Mouse (Mus musculus): ENCODE measurements around the gene Clcnkb. TPM values are rescaled to one million over a fixed set of nuclear protein-coding genes. Genes with fewer than 3 reads are reported as not detected.

Gene Clcnkb
- polyA plus RNA-seq, 1 experiment from 2014 or later = not detected

DNA sequence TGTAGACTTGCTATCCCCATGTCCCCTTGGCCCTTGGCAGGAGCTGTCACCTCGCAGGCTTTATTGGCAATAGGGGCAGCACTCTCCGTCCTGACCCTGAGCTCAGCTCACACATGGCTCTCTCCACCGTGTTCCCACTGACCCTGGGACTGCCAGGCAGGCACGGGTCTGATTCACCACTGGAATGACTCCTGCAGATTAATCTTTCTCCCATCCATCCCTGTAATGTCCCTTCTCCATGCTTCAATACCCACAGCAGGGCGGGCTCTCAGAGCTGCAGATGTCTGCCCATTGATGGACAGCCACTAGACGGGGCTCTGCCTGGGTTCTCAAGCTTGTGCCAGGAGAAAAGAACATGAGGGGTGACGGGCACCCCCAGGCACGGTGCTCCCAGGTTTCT is 50.7 kb downstream of the Clcnkb start:
- no peak overlapping the region for H3K27ac ChIP-seq (replicated peaks)
- WGBS = 58% methylated on average over 8 of the region's 8 CpGs
- H3K4me3 ChIP-seq = no peak overlapping the region
- no peaks in the 10 kb centered on the region for H3K9me3 ChIP-seq
- peaks cover 13% of the 10 kb centered on the region for H3K4me1 ChIP-seq (replicated peaks)
- ATAC-seq (ENCODE audit: low FRiP score, low read depth) = no peak
- H3K9ac ChIP-seq = no peak overlapping the region
- no peaks in the 10 kb centered on the region for H3K36me3 ChIP-seq
- H3K4me2 ChIP-seq = no peak overlapping the region
- H3K27me3 ChIP-seq = peaks cover 29% of the 10 kb centered on the region

DNA sequence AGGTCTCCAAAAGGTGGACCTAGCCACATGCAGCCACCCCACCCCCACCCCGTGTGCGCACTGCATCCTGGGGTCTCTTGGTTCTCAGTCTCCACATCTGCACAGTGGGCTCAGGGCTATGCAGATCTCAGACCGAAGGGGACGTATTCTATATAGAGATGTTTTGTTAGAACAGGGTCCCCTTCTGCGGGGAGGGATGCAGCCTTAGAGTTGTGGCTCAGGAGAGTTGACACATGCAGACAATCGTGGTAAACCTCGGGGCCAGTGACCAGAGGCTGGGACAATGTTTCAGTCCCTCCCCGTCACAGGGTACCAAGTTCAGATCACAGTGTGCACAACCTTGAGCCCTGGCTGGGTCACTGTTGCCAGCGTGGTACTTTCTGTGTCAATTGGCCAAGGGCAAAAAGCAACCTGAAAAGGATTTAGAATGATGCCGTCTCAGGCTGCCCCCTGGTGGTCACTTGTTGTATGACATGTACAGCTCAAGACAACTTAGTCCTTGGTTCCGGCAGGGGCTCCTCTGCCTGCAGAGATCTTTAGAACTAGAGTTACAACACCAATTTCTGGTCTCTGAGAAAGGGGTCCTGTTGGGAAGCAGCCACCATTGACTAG is 52.8 kb downstream of the Clcnkb start:
- no peak overlapping the region for H3K4me2 ChIP-seq
- ATAC-seq (ENCODE audit: low FRiP score, low read depth) = no peak
- H3K4me3 ChIP-seq = no peak overlapping the region
- no peaks in the 10 kb centered on the region for H3K9me3 ChIP-seq
- WGBS = 28% methylated on average over 11 of the region's 11 CpGs
- H3K9ac ChIP-seq = no peak overlapping the region
- no peaks in the 10 kb centered on the region for H3K36me3 ChIP-seq
- peaks cover 5% of the 10 kb centered on the region; the same call in 1 of the 2 replicates for H3K4me1 ChIP-seq (replicated peaks)
- peaks cover 29% of the 10 kb centered on the region for H3K27me3 ChIP-seq
- H3K27ac ChIP-seq (replicated peaks) = no peak overlapping the region

DNA sequence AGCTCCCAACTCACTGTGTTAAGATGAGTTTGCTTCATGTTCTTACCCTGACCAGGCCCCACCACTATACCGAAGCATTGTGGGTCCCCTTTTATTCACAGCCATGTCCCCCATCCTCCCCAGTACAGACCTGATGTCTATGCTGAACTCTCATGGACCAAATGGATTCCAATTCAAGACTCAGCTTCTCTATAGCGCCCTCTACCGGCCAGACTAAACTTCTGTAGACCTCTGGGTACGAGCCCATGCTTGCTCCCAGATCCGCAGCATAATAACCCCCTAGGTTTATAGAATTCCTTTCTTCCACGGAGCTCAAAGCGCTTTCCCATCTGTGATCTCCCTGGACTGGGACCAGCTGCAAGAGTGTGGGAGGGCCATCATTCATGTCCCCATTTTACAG is 55.0 kb downstream of the Clcnkb start:
- Histone ChIP-seq H3K4me3 (no peak overlapping the region), H3K9ac (no peak overlapping the region), H3K27me3 (peaks cover 14% of the 10 kb centered on the region), H3K27ac (replicated peaks) (no peak overlapping the region), H3K9me3 (no peaks in the 10 kb centered on the region), H3K4me1 (replicated peaks) (no peaks in the 10 kb centered on the region), H3K4me2 (no peak overlapping the region), H3K36me3 (no peaks in the 10 kb centered on the region)
- ATAC-seq (ENCODE audit: low FRiP score, low read depth) = no peak
- WGBS = 37% methylated on average over 7 of the region's 7 CpGs

DNA sequence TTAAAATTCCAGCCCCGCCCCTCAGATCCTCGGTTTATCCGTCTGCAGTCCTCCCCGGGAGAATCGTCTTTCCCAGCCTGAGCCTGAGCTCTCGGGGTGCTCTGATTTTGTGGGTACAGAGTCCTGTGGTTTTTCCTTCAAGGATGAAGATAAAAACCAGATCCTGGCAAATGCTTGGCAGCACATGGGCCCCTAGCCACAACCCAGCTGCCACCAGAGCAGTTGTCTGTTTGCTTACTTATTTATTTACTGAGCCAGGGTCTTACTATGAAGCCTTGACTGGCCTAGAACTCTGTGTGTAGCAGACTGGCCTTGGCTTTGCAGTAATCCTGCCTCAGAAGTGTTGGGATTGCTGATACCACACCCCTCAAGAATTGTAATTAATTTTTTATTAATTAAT is 56.6 kb downstream of the Clcnkb start:
- 91% methylated on average over 6 of the region's 6 CpGs for WGBS
- ATAC-seq (ENCODE audit: low FRiP score, low read depth) = no peak
- no peaks in the 10 kb centered on the region for H3K4me1 ChIP-seq (replicated peaks)

DNA sequence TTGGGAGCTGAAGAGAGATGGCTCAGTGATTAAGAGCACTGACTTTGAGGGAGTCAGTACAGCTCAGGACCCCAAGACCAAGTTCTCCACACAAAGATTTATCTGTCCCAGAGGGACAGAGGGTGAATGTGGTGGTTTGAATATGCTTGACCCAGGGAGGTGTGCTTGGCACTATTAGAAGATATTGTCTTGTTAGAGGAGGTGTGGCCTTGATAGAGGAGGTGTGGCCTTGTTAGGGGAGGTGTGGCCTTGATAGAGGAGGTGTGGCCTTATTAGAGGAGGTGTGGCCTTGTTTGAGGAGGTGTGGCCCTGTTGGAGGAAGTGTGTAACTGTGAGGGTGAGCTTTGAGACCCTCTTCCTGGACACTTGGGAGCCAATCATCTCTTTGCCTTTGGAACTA is 58.0 kb downstream of the Clcnkb start:
- Histone ChIP-seq H3K9ac (no peak overlapping the region), H3K36me3 (no peaks in the 10 kb centered on the region), H3K4me1 (replicated peaks) (no peaks in the 10 kb centered on the region), H3K4me3 (no peak overlapping the region), H3K4me2 (no peak overlapping the region), H3K27me3 (no peaks in the 10 kb centered on the region), H3K9me3 (no peaks in the 10 kb centered on the region), H3K27ac (replicated peaks) (no peak overlapping the region)
- no peak for ATAC-seq (ENCODE audit: low FRiP score, low read depth)

More for the DNA sequence above, 56.6 kb downstream of the Clcnkb start:
- no peaks in the 10 kb centered on the region for H3K9me3 ChIP-seq
- H3K27ac ChIP-seq (replicated peaks) = no peak overlapping the region
- no peaks in the 10 kb centered on the region for H3K36me3 ChIP-seq
- H3K9ac ChIP-seq = no peak overlapping the region
- no peak overlapping the region for H3K4me3 ChIP-seq
- H3K4me2 ChIP-seq = no peak overlapping the region
- no peaks in the 10 kb centered on the region for H3K27me3 ChIP-seq

Other genes with a start within 250 kb of the Clcnkb start
- gene Rsg1, start 202.1 kb downstream of the Clcnkb start, polyA plus RNA-seq (2015; fragmentation: Nextera tagmentation; extraction: Ambion mirVana) = 7.8 and 10.9 TPM in 2 replicates
- gene Arhgef19, start 176.5 kb downstream of the Clcnkb start, polyA plus RNA-seq (2015; fragmentation: Nextera tagmentation; extraction: Ambion mirVana) = 1.5 and 1.7 TPM in 2 replicates
- gene Epha2, start 114.8 kb downstream of the Clcnkb start, polyA plus RNA-seq (2015; fragmentation: Nextera tagmentation; extraction: Ambion mirVana) = 1.4 and 1.5 TPM in 2 replicates
- 42.1 and 42.5 TPM in 2 replicates for gene Fam131c, start 47.8 kb downstream of the Clcnkb start, polyA plus RNA-seq (2015; fragmentation: Nextera tagmentation; extraction: Ambion mirVana)
- 0.52 and 0.65 TPM in 2 replicates for gene Clcnka, start 17.3 kb downstream of the Clcnkb start, polyA plus RNA-seq (2015; fragmentation: Nextera tagmentation; extraction: Ambion mirVana)
- gene Hspb7, start 4.8 kb upstream of the Clcnkb start, polyA plus RNA-seq (2015; fragmentation: Nextera tagmentation; extraction: Ambion mirVana) = not detected in 2 replicates
- gene Srarp, start 20.1 kb upstream of the Clcnkb start, polyA plus RNA-seq (2015; fragmentation: Nextera tagmentation; extraction: Ambion mirVana) = 0.39 TPM in 1 of 2 replicates, not detected in the other
- 39.7 and 42.7 TPM in 2 replicates for gene Zbtb17, start 28.6 kb upstream of the Clcnkb start, polyA plus RNA-seq (2015; fragmentation: Nextera tagmentation; extraction: Ambion mirVana)
- 15.3 and 17.1 TPM in 2 replicates for gene Spen, start 122.6 kb upstream of the Clcnkb start, polyA plus RNA-seq (2015; fragmentation: Nextera tagmentation; extraction: Ambion mirVana)
- gene Fblim1, start 190.1 kb upstream of the Clcnkb start, polyA plus RNA-seq (2015; fragmentation: Nextera tagmentation; extraction: Ambion mirVana) = 37.7 and 49.9 TPM in 2 replicates
- 0.36 and 0.58 TPM in 2 replicates for gene Tmem82, start 202.6 kb upstream of the Clcnkb start, polyA plus RNA-seq (2015; fragmentation: Nextera tagmentation; extraction: Ambion mirVana)
- gene Slc25a34, start 207.8 kb upstream of the Clcnkb start, polyA plus RNA-seq (2015; fragmentation: Nextera tagmentation; extraction: Ambion mirVana) = 0.19 and 0.28 TPM in 2 replicates
- gene Plekhm2, start 248.9 kb upstream of the Clcnkb start, polyA plus RNA-seq (2015; fragmentation: Nextera tagmentation; extraction: Ambion mirVana) = 8.2 and 9.9 TPM in 2 replicates

Data from hindbrain, embryonic 15.5 days (tissue).